Mouse (Mus musculus) bone marrow, adult 2 months (tissue): Measurements from ENCODE around the gene 9130409I23Rik.
A peak's percentile ranks its signal among the peaks of the same experiment; 100 is the strongest.

Experiments
- CTCF ChIP-seq: fragments of 200-500 bp; IDR thresholded peaks from 2 replicates; pipeline ENCODE4 v1.5.1; 2011; ENCODE audit warnings: low read length, control low read depth; ENCODE audit not compliant: control insufficient read depth, insufficient read depth
- POLR2A ChIP-seq: fragments of 200-500 bp; IDR thresholded peaks from 2 replicates; pipeline ENCODE4 v1.6.1; 2011; ENCODE audit warnings: low read depth, mild to moderate bottlenecking, control low read depth, low read length, borderline replicate concordance; ENCODE audit not compliant: control insufficient read depth

DNA sequence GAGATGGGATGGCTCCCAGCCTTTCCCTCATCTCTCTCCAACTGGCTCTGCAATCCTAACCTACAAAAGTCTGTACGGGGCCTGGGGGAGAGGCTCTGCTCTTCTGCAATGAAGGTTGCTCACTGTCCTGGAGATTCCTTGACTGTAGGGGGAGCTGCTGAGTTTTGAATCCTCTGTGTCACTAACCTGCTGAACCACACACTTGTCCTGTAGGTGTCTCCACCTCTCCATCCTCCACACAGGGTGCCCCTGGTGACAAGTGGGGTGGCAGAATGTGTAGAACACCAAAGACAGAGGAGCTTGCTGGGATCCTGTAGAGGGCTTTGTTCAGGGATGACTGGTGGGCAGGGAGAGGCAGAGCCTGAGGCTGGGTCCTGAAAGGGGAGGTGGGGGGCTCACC lies 28.8 kb upstream of the 9130409I23Rik start:
- TF ChIP-seq CTCF (peak; percentile 80), POLR2A (no peak)
